In genomic region chr10:123265241-123265790, GRCm38 (mm10) we compare ENCODE assay signal across 8 mouse cellular contexts. TPM values are rescaled to one million over a fixed set of nuclear protein-coding genes. Genes with fewer than 3 reads are reported as not detected.
DNase-seq lines count a peak whose midpoint lies in the region; ATAC-seq and TF ChIP-seq lines count a peak whose summit lies in the region.

No protein-coding gene starts in this region.

- no peak for TF ChIP-seq CTCF in intestine, postnatal 0 days (IDR thresholded peaks at IDR 0.05; ENCODE audit: low read depth)

- peak overlapping the region; percentile 59 for H3K4me3 ChIP-seq in heart, embryonic 12.5 days
- H3K4me3 ChIP-seq in forebrain, embryonic 10.5 days, result peak overlapping the region; percentile 64
- H3K4me3 ChIP-seq in intestine, postnatal 0 days (ENCODE audit: low read depth, low read length), result peak overlapping the region; percentile 52
- peak overlapping the region; percentile 68 for H3K4me3 ChIP-seq in midbrain, embryonic 10.5 days
- peak overlapping the region; percentile 61 for H3K4me3 ChIP-seq in stomach, embryonic 16.5 days (replicated peaks; ENCODE audit: low read length)

- peak overlapping the region; percentile 97 for H3K4me2 ChIP-seq in heart, embryonic 12.5 days
- H3K4me2 ChIP-seq in intestine, postnatal 0 days (replicated peaks; ENCODE audit: low read depth), result peak overlapping the region; percentile 90
- peak overlapping the region; percentile 97 for H3K4me2 ChIP-seq in stomach, embryonic 16.5 days (ENCODE audit: low read depth, low read length)

- DNase-seq in heart, adult 9 months (ENCODE audit: low spot score in 2 of 2), result no peak
- DNase-seq in Muller cell, postnatal 12 days (ENCODE audit: inconsistent ontology term), result peak; percentile 20
- peak; percentile 34 for DNase-seq in forebrain, embryonic 10.5 days (ENCODE audit: extremely low spot score, low spot score)
- no peak for DNase-seq in midbrain, embryonic 10.5 days (ENCODE audit: low spot score)
- DNase-seq in urinary bladder, postnatal 4 days (ENCODE audit: low spot score in 2 of 2), result no peak

- no peak overlapping the region for H3K27ac ChIP-seq in heart, embryonic 12.5 days (ENCODE audit: poor library complexity, severe bottlenecking)
- H3K27ac ChIP-seq in forebrain, embryonic 10.5 days, result peak overlapping the region; percentile 75
- no peak overlapping the region for H3K27ac ChIP-seq in intestine, postnatal 0 days (ENCODE audit: low read depth, low read length)
- peak overlapping the region; percentile 64; the same call in 1 of the 2 replicates for H3K27ac ChIP-seq in midbrain, embryonic 10.5 days (replicated peaks)
- H3K27ac ChIP-seq in stomach, embryonic 16.5 days (ENCODE audit: low read length), result no peak overlapping the region

- peak overlapping the region; percentile 39 for H3K9ac ChIP-seq in heart, embryonic 12.5 days
- H3K9ac ChIP-seq in intestine, postnatal 0 days (ENCODE audit: low read depth, low read length), result no peak overlapping the region
- peak overlapping the region; percentile 55 for H3K9ac ChIP-seq in stomach, embryonic 16.5 days (ENCODE audit: low read length)

- no peaks in the 10 kb centered on the region for H3K36me3 ChIP-seq in heart, embryonic 12.5 days
- no peaks in the 10 kb centered on the region for H3K36me3 ChIP-seq in forebrain, embryonic 10.5 days (replicated peaks)
- no peaks in the 10 kb centered on the region for H3K36me3 ChIP-seq in intestine, postnatal 0 days (ENCODE audit: control insufficient read depth, insufficient read depth)
- no peaks in the 10 kb centered on the region for H3K36me3 ChIP-seq in midbrain, embryonic 10.5 days
- no peaks in the 10 kb centered on the region for H3K36me3 ChIP-seq in stomach, embryonic 16.5 days (ENCODE audit: control insufficient read depth, insufficient read depth, low read length)

- peaks cover 30% of the 10 kb centered on the region for H3K27me3 ChIP-seq in heart, embryonic 12.5 days (replicated peaks)
- H3K27me3 ChIP-seq in forebrain, embryonic 10.5 days (ENCODE audit: poor library complexity, severe bottlenecking), result peaks cover 43% of the 10 kb centered on the region
- H3K27me3 ChIP-seq in intestine, postnatal 0 days (replicated peaks; ENCODE audit: control insufficient read depth, insufficient read depth, low read length), result peaks cover 28% of the 10 kb centered on the region
- peaks cover 35% of the 10 kb centered on the region for H3K27me3 ChIP-seq in midbrain, embryonic 10.5 days (ENCODE audit: low read depth, poor library complexity, severe bottlenecking)
- H3K27me3 ChIP-seq in stomach, embryonic 16.5 days (ENCODE audit: control insufficient read depth, insufficient read depth, low read length), result no peaks in the 10 kb centered on the region

- H3K9me3 ChIP-seq in heart, embryonic 12.5 days (replicated peaks), result no peaks in the 10 kb centered on the region
- H3K9me3 ChIP-seq in forebrain, embryonic 10.5 days, result no peaks in the 10 kb centered on the region
- H3K9me3 ChIP-seq in intestine, postnatal 0 days (ENCODE audit: control insufficient read depth), result no peaks in the 10 kb centered on the region
- H3K9me3 ChIP-seq in midbrain, embryonic 10.5 days (replicated peaks), result no peaks in the 10 kb centered on the region
- no peaks in the 10 kb centered on the region for H3K9me3 ChIP-seq in stomach, embryonic 16.5 days (replicated peaks; ENCODE audit: control insufficient read depth, low read length)

- WGBS in heart, embryonic 12.5 days, result 1% methylated on average over 50 of the region's 50 CpGs
- under 1% methylated on average over 50 of the region's 50 CpGs for WGBS in forebrain, embryonic 10.5 days
- 1% methylated on average over 46 of the region's 50 CpGs for WGBS in intestine, postnatal 0 days
- WGBS in midbrain, embryonic 10.5 days, result under 1% methylated on average over 50 of the region's 50 CpGs
- WGBS in stomach, embryonic 16.5 days, result under 1% methylated on average over 49 of the region's 50 CpGs

- ATAC-seq in heart, embryonic 12.5 days (ENCODE audit: insufficient number of reproducible peaks, low FRiP score), result no peak
- ATAC-seq in intestine, postnatal 0 days, result 0 out of 2 replicates have a peak, but pooled peaks have one; percentile 25
- ATAC-seq in stomach, embryonic 16.5 days (ENCODE audit: insufficient read depth, low FRiP score), result 0 out of 2 replicates have a peak, but pooled peaks have one; percentile 38

- H3K4me1 ChIP-seq in heart, embryonic 12.5 days (replicated peaks), result peaks cover 10% of the 10 kb centered on the region; the same call in 1 of the 2 replicates
- H3K4me1 ChIP-seq in forebrain, embryonic 10.5 days, result peaks cover 24% of the 10 kb centered on the region
- H3K4me1 ChIP-seq in intestine, postnatal 0 days (replicated peaks; ENCODE audit: control insufficient read depth, insufficient read depth, low read length), result no peaks in the 10 kb centered on the region
- peaks cover 24% of the 10 kb centered on the region for H3K4me1 ChIP-seq in midbrain, embryonic 10.5 days
- peaks cover 5% of the 10 kb centered on the region; the same call in 1 of the 2 replicates for H3K4me1 ChIP-seq in stomach, embryonic 16.5 days (ENCODE audit: control insufficient read depth, insufficient read depth, low read length)

RNA-seq across cellular contexts. Expression of gene Fam19a2, which starts 1.5 kb away (rescaled TPM):
- polyA plus RNA-seq in heart, embryonic 12.5 days (2016; fragmentation: Nextera tagmentation; extraction: Ambion mirVana), result 0.58 and 1.00 TPM in 2 replicates
- 1.7 and 2.2 TPM in 2 replicates for polyA plus RNA-seq in forebrain, embryonic 10.5 days (2016; fragmentation: Nextera tagmentation; extraction: Ambion mirVana)
- polyA plus RNA-seq in intestine, postnatal 0 days (2015; fragmentation: Nextera tagmentation; extraction: Ambion mirVana), result 0.55 and 0.85 TPM in 2 replicates
- 1.6 and 2.5 TPM in 2 replicates for polyA plus RNA-seq in midbrain, embryonic 10.5 days (2016; fragmentation: Nextera tagmentation; extraction: Ambion mirVana)
- polyA plus RNA-seq in stomach, embryonic 16.5 days (2015; fragmentation: Nextera tagmentation; extraction: Ambion mirVana), result 3.1 and 3.5 TPM in 2 replicates

Comparison
In these comparisons a context has a peak if more than half of its experiments do, and no peak if none do; other contexts are left out.
1. H3K27ac ChIP-seq: peak in forebrain, embryonic 10.5 days (single experiment) and midbrain, embryonic 10.5 days (single experiment); none in heart, embryonic 12.5 days (single experiment), intestine, postnatal 0 days (single experiment) and stomach, embryonic 16.5 days (single experiment).
2. DNase-seq: peak in Muller cell, postnatal 12 days (single experiment) and forebrain, embryonic 10.5 days (single experiment); none in heart, adult 9 months (0 of 2), midbrain, embryonic 10.5 days (single experiment) and urinary bladder, postnatal 4 days (0 of 2).
3. Peak in every context shown above with its lines, with median percentiles within 50 percentile points of each other: H3K4me2 ChIP-seq and H3K4me3 ChIP-seq.